Mouse (Mus musculus) lung, postnatal 0 days (tissue): Measurements from ENCODE around the gene Rpap1.

Experiments used
- CTCF ChIP-seq: IDR thresholded peaks from 2 replicates; pipeline ENCODE4 v1.5.1; 2016; ENCODE audit warnings: antibody characterized with exemption, mild to moderate bottlenecking
- EP300 ChIP-seq: IDR thresholded peaks from 2 replicates; pipeline ENCODE4 v1.6.1; 2016; ENCODE audit warnings: antibody characterized with exemption, mild to moderate bottlenecking, control low read depth

GRCm38 (mm10) chr2:119758844-119759835, 28.2 kb downstream of the Rpap1 start:
- TF ChIP-seq CTCF (no peak), EP300 (no peak)
